Mouse (Mus musculus) olfactory bulb, adult 2 months (tissue): ENCODE results near the gene Nacc1.

Experiments
- CTCF ChIP-seq: fragments of 200-500 bp; IDR thresholded peaks from 2 replicates; pipeline ENCODE4 v1.5.1; 2012; ENCODE audit warnings: low read depth, mild to moderate bottlenecking, low read length, moderate library complexity; ENCODE audit not compliant: insufficient read depth
- POLR2A ChIP-seq: fragments of 200-500 bp; IDR thresholded peaks from 2 replicates; pipeline ENCODE4 v1.6.1; 2012; ENCODE audit warnings: mild to moderate bottlenecking, low read depth, low read length, moderate library complexity; ENCODE audit not compliant: insufficient read depth

- no peak for TF ChIP-seq POLR2A
- TF ChIP-seq CTCF: no peak
These were observed 34.5 kb downstream of the Nacc1 start for GRCm38 (mm10) chr8:84653092-84653631.
